Mouse (Mus musculus) mouse trophoblast stem cell (cell line): ENCODE measurements around the gene Kif22.

ENCODE experiments used
- in situ Hi-C, 2 experiments: fragments of 300-500 bp; cut with MseI, MboI; formaldehyde crosslinking; loops; 2 replicates in 1 of 2; 3 replicates in 1 of 2; pipeline ENCODE4 v1.15.1; 2025

The Kif22 gene

DNA sequence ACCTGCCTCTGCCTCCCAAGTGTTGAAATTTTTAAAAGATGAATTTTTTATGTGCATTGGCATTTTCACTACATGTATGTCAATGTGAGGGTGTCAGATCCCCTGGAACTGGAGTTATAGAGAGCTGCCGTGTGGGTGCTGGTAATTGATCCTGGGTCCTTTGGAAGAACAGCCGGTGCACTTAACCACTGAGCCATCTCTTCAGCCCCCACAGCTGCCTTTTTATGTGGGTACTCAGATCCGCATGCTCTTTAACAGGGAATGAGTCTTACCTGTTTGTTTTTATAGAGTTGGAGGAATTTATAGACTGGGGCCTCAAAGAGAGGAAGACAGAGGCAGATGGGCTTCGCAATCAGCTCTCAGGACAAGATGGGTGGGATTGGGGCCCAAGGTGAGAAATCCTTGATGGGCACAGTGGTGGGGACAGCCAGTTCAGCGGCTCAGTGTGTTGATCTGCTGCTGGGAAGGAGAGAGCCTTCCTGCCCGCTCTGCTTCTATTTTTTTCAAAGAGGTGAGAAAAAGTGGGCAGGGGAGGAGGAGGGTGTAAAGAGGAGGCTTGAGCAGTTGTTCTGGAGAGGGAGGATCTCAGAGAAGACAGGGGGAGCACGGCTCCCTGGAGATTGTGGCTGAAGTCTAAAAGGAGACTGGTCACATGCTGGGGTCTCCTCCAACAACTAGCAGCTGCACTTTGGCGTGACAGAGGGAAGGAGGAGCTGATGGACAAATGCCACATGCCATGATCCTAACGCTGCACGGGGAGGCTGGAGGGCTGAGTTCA lies 57.4 kb downstream of the Kif22 start:
- in situ Hi-C loops = no loop called here

DNA sequence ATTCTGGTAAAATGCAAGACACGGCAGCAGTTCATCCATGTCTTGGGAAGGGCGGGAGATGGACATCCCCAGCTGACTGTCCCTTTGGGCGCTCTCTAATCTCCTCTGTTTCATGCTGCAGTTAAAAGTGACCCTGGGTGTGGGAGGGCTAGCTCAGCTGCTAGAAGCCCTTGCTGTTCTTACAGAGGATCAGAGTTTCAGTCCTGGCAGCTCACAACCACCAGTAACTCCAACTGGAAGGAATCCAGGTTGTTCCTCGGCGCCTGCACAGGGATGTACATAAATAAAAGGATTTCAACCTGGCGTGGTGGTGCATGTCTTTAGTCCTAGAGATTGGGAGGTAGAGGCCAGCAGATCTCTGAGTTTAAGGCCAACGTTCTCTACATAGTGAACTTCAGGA lies 59.2 kb downstream of the Kif22 start:
- in situ Hi-C loops = no loop called here

DNA sequence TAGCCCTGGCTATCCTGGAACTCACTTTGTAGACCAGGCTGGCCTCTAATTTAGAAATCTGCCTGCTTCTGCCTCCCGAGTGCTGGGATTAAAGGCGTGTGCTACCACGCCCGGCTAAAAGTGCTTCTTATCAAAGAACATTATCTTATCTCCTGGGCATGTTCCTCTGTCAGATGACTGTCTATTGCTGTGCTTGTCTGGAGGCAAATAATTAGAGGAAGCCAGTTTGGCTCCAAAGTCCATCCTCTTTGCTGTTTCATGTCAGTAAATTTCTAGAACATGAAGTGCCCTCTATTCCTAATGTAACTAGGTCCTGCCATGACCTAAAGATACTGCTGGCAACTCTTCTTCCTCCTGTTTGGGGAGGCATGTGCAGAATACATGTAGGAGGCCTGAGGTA lies 60.2 kb downstream of the Kif22 start:
- in situ Hi-C loops = no loop called here

DNA sequence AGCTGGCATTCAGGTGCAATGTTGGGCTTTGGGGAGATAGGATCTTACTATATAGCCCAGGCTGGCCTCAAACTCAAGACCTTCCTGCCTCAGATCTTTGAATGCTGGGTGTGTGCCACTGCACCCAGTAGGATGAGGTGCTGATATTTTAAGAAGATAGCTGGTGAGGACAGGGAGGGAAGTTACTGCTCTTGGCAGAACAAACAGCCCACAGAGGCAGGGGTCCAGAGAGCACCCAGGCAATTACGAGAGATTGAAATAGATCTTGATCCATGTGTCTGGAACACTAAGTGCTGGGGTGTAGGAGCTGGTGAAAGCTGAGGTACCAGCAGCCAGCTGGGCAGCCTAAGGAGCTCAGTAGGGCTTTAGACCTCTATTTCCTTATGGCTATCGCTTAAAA lies 60.7 kb downstream of the Kif22 start:
- in situ Hi-C loops = no loop called here

DNA sequence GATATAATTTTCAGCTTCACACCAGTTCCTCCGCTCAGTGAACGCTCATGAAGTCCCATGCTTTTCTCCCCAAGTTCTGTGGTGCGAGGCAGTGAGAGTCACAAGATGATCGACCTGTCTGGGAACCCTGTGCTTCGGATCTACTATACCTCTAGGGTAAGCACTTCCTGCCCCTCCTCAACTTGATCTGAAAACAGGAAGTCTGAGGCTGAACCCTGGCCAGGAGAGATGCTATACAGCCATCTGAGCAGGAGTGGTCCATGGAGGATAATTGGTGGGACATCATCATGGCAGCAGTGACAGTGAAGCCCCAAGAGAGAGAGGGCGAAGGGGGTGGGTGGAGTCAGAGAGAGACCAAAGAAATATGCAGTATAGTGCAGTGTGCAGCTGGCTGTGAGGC lies 63.4 kb downstream of the Kif22 start:
- in situ Hi-C loops = no loop called here
